Mouse (Mus musculus) heart, adult 2 months (tissue): ENCODE data around the gene Tspo.

ENCODE experiments used
- EP300 ChIP-seq: fragments of 200-500 bp; IDR thresholded peaks from 2 replicates; pipeline ENCODE4 v1.6.1; 2011; ENCODE audit warnings: low read depth, low read length, control low read depth; ENCODE audit not compliant: insufficient read depth
- POLR2A ChIP-seq: fragments of 200-500 bp; IDR thresholded peaks from 2 replicates; pipeline ENCODE4 v1.6.1; 2011; ENCODE audit warnings: mild to moderate bottlenecking, low read depth, low read length, control low read depth; ENCODE audit not compliant: insufficient read depth

DNA sequence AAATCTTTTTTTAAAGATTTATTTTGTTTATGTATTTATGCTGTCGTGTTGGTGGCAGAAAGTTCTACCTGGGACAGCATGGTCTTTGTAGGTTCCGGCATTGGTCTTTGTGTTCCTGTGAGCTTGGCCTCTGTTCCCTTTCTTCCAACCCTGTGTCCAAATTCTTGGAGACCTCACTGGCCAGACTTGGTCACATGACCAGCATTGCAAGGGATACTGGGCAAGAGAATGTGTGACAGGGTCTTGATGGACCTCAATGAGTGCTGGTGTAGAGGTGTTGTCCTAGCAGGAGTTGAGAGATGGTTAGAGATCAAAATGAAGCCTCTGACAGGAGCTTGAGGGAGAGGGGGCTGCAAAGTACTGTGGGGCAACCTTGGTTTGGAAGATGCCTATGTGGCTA lies 24.5 kb upstream of the Tspo start:
- no peak for TF ChIP-seq EP300
- TF ChIP-seq POLR2A = no peak
